Mouse (Mus musculus) ES-Bruce4 (cell line): ENCODE measurements at regions not wholly inside any gene's neighbourhood (a gene's known extent, or its start where the extent isn't known, plus 50 kb on each side); places are given as distances from the start of the nearest gene placed in this dataset.
"Not testable (repeated sequence)": the region's sequence is repeated elsewhere in the genome, so short reads cannot be mapped to it uniquely, and the experiment has no call there.

ENCODE experiments used
- H3K27ac ChIP-seq: 2 replicates; pipeline ENCODE4 v1.5.1; 2012; ENCODE audit warnings: low read length, inconsistent platforms; ENCODE audit not compliant: insufficient read depth
- H3K27me3 ChIP-seq: 2 replicates; pipeline ENCODE4 v1.6.1; 2012; ENCODE audit warnings: mild to moderate bottlenecking, low read length, inconsistent platforms; ENCODE audit not compliant: control insufficient read depth, poor library complexity, insufficient read depth, severe bottlenecking
- H3K36me3 ChIP-seq: 2 replicates; pipeline ENCODE4 v1.6.1; 2012; ENCODE audit warnings: inconsistent platforms, mild to moderate bottlenecking, low read length, moderate library complexity; ENCODE audit not compliant: control insufficient read depth, poor library complexity, insufficient read depth, severe bottlenecking
- H3K4me1 ChIP-seq: one replicate; pipeline ENCODE4 v1.8.1; 2011; ENCODE audit warnings: low read length; ENCODE audit not compliant: control insufficient read depth, insufficient read depth
- H3K4me3 ChIP-seq: 2 replicates; pipeline ENCODE4 v1.5.1; 2011; ENCODE audit warnings: low read depth, mild to moderate bottlenecking, low read length
- H3K9ac ChIP-seq: 2 replicates; pipeline ENCODE4 v1.6.1; 2012; ENCODE audit warnings: low read depth, mild to moderate bottlenecking, inconsistent platforms; ENCODE audit not compliant: poor library complexity, severe bottlenecking
- H3K9me3 ChIP-seq: replicated peaks from 2 replicates; pipeline ENCODE4 v1.6.1; 2012; ENCODE audit warnings: mild to moderate bottlenecking, low read length, inconsistent platforms; ENCODE audit not compliant: control insufficient read depth, poor library complexity, insufficient read depth, severe bottlenecking
- CTCF ChIP-seq: IDR thresholded peaks from one replicate; pipeline ENCODE4 v1.8.1; 2011; ENCODE audit warnings: low read depth, low read length
- EP300 ChIP-seq: IDR thresholded peaks from 2 replicates; pipeline ENCODE4 v1.6.1; 2011; ENCODE audit warnings: low read depth, low read length; ENCODE audit not compliant: insufficient read depth
- POLR2A ChIP-seq: IDR thresholded peaks from one replicate; pipeline ENCODE4 v1.8.1; 2011; ENCODE audit warnings: low read length; ENCODE audit not compliant: insufficient read depth

- no peak overlapping the region for H3K9ac ChIP-seq
- no peak for TF ChIP-seq POLR2A
- no peak for TF ChIP-seq EP300
- no peak for TF ChIP-seq CTCF
- H3K9me3 ChIP-seq: no peaks in the 10 kb centered on the region
- H3K27me3 ChIP-seq: no peaks in the 10 kb centered on the region
- no peak overlapping the region for H3K27ac ChIP-seq
- no peaks in the 10 kb centered on the region for H3K4me1 ChIP-seq
- no peak overlapping the region for H3K4me3 ChIP-seq
- no peaks in the 10 kb centered on the region for H3K36me3 ChIP-seq
Observed at GRCm38 (mm10) chr2:63580489-63581139, 396.5 kb upstream of the Kcnh7 start.

GRCm38 (mm10) chr2:63575172-63575571 is 391.1 kb upstream of the Kcnh7 start:
- no peak overlapping the region for H3K27ac ChIP-seq
- TF ChIP-seq CTCF (no peak), POLR2A (no peak), EP300 (no peak)
- H3K4me3 ChIP-seq: no peak overlapping the region
- no peaks in the 10 kb centered on the region for H3K36me3 ChIP-seq
- H3K27me3 ChIP-seq: no peaks in the 10 kb centered on the region
- H3K9me3 ChIP-seq: no peaks in the 10 kb centered on the region
- no peaks in the 10 kb centered on the region for H3K4me1 ChIP-seq
- H3K9ac ChIP-seq: no peak overlapping the region

GRCm38 (mm10) chr2:63574008-63574703 is 390.1 kb upstream of the Kcnh7 start:
- H3K36me3 ChIP-seq: no peaks in the 10 kb centered on the region
- H3K27ac ChIP-seq: no peak overlapping the region
- H3K9me3 ChIP-seq: no peaks in the 10 kb centered on the region
- TF ChIP-seq CTCF: no peak
- no peak for TF ChIP-seq EP300
- no peak for TF ChIP-seq POLR2A
- no peak overlapping the region for H3K4me3 ChIP-seq
- no peak overlapping the region for H3K9ac ChIP-seq
- H3K27me3 ChIP-seq: no peaks in the 10 kb centered on the region
- H3K4me1 ChIP-seq: no peaks in the 10 kb centered on the region

- H3K27me3 ChIP-seq: no peaks in the 10 kb centered on the region
- H3K27ac ChIP-seq: no peak overlapping the region
- no peaks in the 10 kb centered on the region for H3K36me3 ChIP-seq
- no peaks in the 10 kb centered on the region for H3K9me3 ChIP-seq
- no peak for TF ChIP-seq EP300
- no peak for TF ChIP-seq CTCF
- TF ChIP-seq POLR2A: no peak
- no peaks in the 10 kb centered on the region for H3K4me1 ChIP-seq
- H3K9ac ChIP-seq: no peak overlapping the region
- no peak overlapping the region for H3K4me3 ChIP-seq
Observed at GRCm38 (mm10) chr2:63573015-63573807, 389.1 kb upstream of the Kcnh7 start.

GRCm38 (mm10) chr2:63556858-63557419 is 372.9 kb upstream of the Kcnh7 start:
- H3K27me3 ChIP-seq: no peaks in the 10 kb centered on the region
- no peak overlapping the region for H3K9ac ChIP-seq
- no peaks in the 10 kb centered on the region for H3K36me3 ChIP-seq
- H3K9me3 ChIP-seq: peaks cover 8% of the 10 kb centered on the region; the same call in 1 of the 2 replicates
- H3K27ac ChIP-seq: no peak overlapping the region
- H3K4me3 ChIP-seq: no peak overlapping the region
- no peak for TF ChIP-seq CTCF
- TF ChIP-seq POLR2A: no peak
- no peak for TF ChIP-seq EP300
- H3K4me1 ChIP-seq: no peaks in the 10 kb centered on the region

GRCm38 (mm10) chr2:63541836-63542235 is 357.7 kb upstream of the Kcnh7 start:
- H3K9me3 ChIP-seq: not testable (repeated sequence)

More at GRCm38 (mm10) chr2:63541836-63542235, 357.7 kb upstream of the Kcnh7 start:
- H3K9ac ChIP-seq, H3K4me1 ChIP-seq, H3K27me3 ChIP-seq, H3K36me3 ChIP-seq, H3K27ac ChIP-seq, H3K4me3 ChIP-seq: not testable (repeated sequence)
